In genomic region chr10:71479700-71480325, GRCm38 (mm10) we compare ENCODE assay signal across 9 mouse cellular contexts.
DNase-seq lines count a peak whose midpoint lies in the region; ATAC-seq lines count a peak whose summit lies in the region.
"Had no signal": no experiment of that assay in that cellular context is flagged by ENCODE, and none has a peak within 500 bp of the region (broad histone marks: within the 10 kb centered on the region; RNA-seq: fewer than 3 reads in every experiment).

No protein-coding gene starts in this region.

- no peaks in the 10 kb centered on the region for H3K36me3 ChIP-seq in limb, embryonic 11.5 days (ENCODE audit: control insufficient read depth, insufficient read depth, low read length)
- H3K36me3 ChIP-seq: heart, embryonic 13.5 days had no signal

- H3K27me3 ChIP-seq in limb, embryonic 11.5 days (ENCODE audit: control insufficient read depth, insufficient read depth, low read length) = no peaks in the 10 kb centered on the region
- H3K27me3 ChIP-seq: heart, embryonic 13.5 days had no signal

- H3K9ac ChIP-seq in limb, embryonic 11.5 days (ENCODE audit: low read length) = no peak overlapping the region
- H3K9ac ChIP-seq: heart, embryonic 13.5 days had no signal

- WGBS in limb, embryonic 11.5 days = 11% methylated on average over 8 of the region's 8 CpGs

- no peak overlapping the region for H3K4me2 ChIP-seq in limb, embryonic 11.5 days (ENCODE audit: low read depth, severe bottlenecking)
- H3K4me2 ChIP-seq: heart, embryonic 13.5 days had no signal

- ATAC-seq in limb, embryonic 11.5 days (ENCODE audit: insufficient number of reproducible peaks, low FRiP score, low TSS enrichment, low read depth) = 0 out of 2 replicates have a peak, but pooled peaks have one; percentile 58

- no peak overlapping the region for H3K4me3 ChIP-seq in limb, embryonic 11.5 days (ENCODE audit: low read depth, low read length)
- H3K4me3 ChIP-seq: heart, embryonic 13.5 days had no signal

- H3K9me3 ChIP-seq in limb, embryonic 11.5 days (ENCODE audit: control insufficient read depth, low read length) = no peaks in the 10 kb centered on the region
- H3K9me3 ChIP-seq: heart, embryonic 13.5 days had no signal

- no peak overlapping the region for H3K27ac ChIP-seq in limb, embryonic 11.5 days (replicated peaks; ENCODE audit: low read depth, low read length)
- H3K27ac ChIP-seq: heart, embryonic 13.5 days had no signal

- peak; percentile 79 for DNase-seq in 3T3-L1 (ENCODE audit: low read depth, low spot score)
- peak; percentile 71 for DNase-seq in MN1 (ENCODE audit: low spot score)
- peak; percentile 54 for DNase-seq in cerebellum, adult 9-11 months
- DNase-seq in frontal cortex, postnatal 14 days (ENCODE audit: low spot score in 2 of 2) = peak; percentile 52 to 81
- DNase-seq in kidney, adult 9 months = peak; percentile 63
- DNase-seq in limb, embryonic 11.5 days (ENCODE audit: low spot score) = peak; percentile 90
- peak; percentile 39 for DNase-seq in ovary, postnatal 36 days (ENCODE audit: low spot score)
- peak; percentile 36 for DNase-seq in yolk sac, embryonic 10.5 days (ENCODE audit: low spot score)

- no peaks in the 10 kb centered on the region for H3K4me1 ChIP-seq in limb, embryonic 11.5 days (ENCODE audit: control insufficient read depth, insufficient read depth, low read length)

Comparison
In these comparisons a context has a peak if more than half of its experiments do, and no peak if none do; other contexts are left out.
1. DNase-seq: peak in every context shown above with its lines; median percentile 90 in limb, embryonic 11.5 days; 79 in 3T3-L1; 71 in MN1; 66 in frontal cortex, postnatal 14 days; 63 in kidney, adult 9 months; 54 in cerebellum, adult 9-11 months; 39 in ovary, postnatal 36 days; 36 in yolk sac, embryonic 10.5 days.